Mouse (Mus musculus): ENCODE measurements at regions not wholly inside any gene's neighbourhood (a gene's known extent, or its start where the extent isn't known, plus 50 kb on each side); places are given as distances from the start of the nearest gene placed in this dataset.

- H3K4me2 ChIP-seq (ENCODE audit: low read length) = no peak overlapping the region
- WGBS = 86% methylated on average over 3 of the region's 3 CpGs
- ATAC-seq (replicated peaks; ENCODE audit: low FRiP score, low read depth) = no peak
- H3K4me1 ChIP-seq (replicated peaks; ENCODE audit: insufficient read depth, low read length) = 0 out of 2 replicates have a peak, but pooled peaks cover 3% of the 10 kb centered on the region
- DNase-seq (ENCODE audit: low spot score) = no peak
- H3K36me3 ChIP-seq (ENCODE audit: insufficient read depth, low read length) = no peaks in the 10 kb centered on the region
- no peaks in the 10 kb centered on the region for H3K9me3 ChIP-seq (replicated peaks; ENCODE audit: low read length)
- no peak overlapping the region for H3K27ac ChIP-seq
- H3K27me3 ChIP-seq (ENCODE audit: insufficient read depth, low read length) = no peaks in the 10 kb centered on the region
- no peak overlapping the region for H3K4me3 ChIP-seq (replicated peaks; ENCODE audit: low read depth, low read length)
- no peak overlapping the region for H3K9ac ChIP-seq (ENCODE audit: low read depth, low read length)
- TF ChIP-seq CTCF (IDR thresholded peaks at IDR 0.05; ENCODE audit: low read depth) = no peak
Measured at GRCm38 (mm10) chr6:49987541-49988210, 122.4 kb upstream of the Mpp6 start.

- no peak for ATAC-seq (replicated peaks; ENCODE audit: low FRiP score, low read depth)
- H3K27me3 ChIP-seq (ENCODE audit: insufficient read depth, low read length) = no peaks in the 10 kb centered on the region
- no peaks in the 10 kb centered on the region for H3K36me3 ChIP-seq (ENCODE audit: insufficient read depth, low read length)
- DNase-seq (ENCODE audit: low spot score) = no peak
- no peak overlapping the region for H3K4me3 ChIP-seq (replicated peaks; ENCODE audit: low read depth, low read length)
- H3K4me1 ChIP-seq (replicated peaks; ENCODE audit: insufficient read depth, low read length) = 0 out of 2 replicates have a peak, but pooled peaks cover 3% of the 10 kb centered on the region
- H3K27ac ChIP-seq = no peak overlapping the region
- TF ChIP-seq CTCF (IDR thresholded peaks at IDR 0.05; ENCODE audit: low read depth) = no peak
- 81% methylated on average over 9 of the region's 9 CpGs for WGBS
- H3K9me3 ChIP-seq (replicated peaks; ENCODE audit: low read length) = no peaks in the 10 kb centered on the region
- no peak overlapping the region for H3K9ac ChIP-seq (ENCODE audit: low read depth, low read length)
- no peak overlapping the region for H3K4me2 ChIP-seq (ENCODE audit: low read length)
Measured at GRCm38 (mm10) chr6:49989585-49990521, 120.2 kb upstream of the Mpp6 start.

GRCm38 (mm10) chr6:49990522-49990858 is 119.6 kb upstream of the Mpp6 start:
- no peak for ATAC-seq (replicated peaks; ENCODE audit: low FRiP score, low read depth)
- TF ChIP-seq CTCF (IDR thresholded peaks at IDR 0.05; ENCODE audit: low read depth) = no peak

GRCm38 (mm10) chr6:49999365-49999764 is 110.7 kb upstream of the Mpp6 start:
- no peak overlapping the region for H3K27ac ChIP-seq
- H3K9me3 ChIP-seq (replicated peaks; ENCODE audit: low read length) = no peaks in the 10 kb centered on the region
- 79% methylated on average over 11 of the region's 11 CpGs for WGBS
- no peak overlapping the region for H3K4me3 ChIP-seq (replicated peaks; ENCODE audit: low read depth, low read length)
- H3K9ac ChIP-seq (ENCODE audit: low read depth, low read length) = no peak overlapping the region
- no peaks in the 10 kb centered on the region for H3K36me3 ChIP-seq (ENCODE audit: insufficient read depth, low read length)
- no peak for DNase-seq (ENCODE audit: low spot score)
- no peak for ATAC-seq (replicated peaks; ENCODE audit: low FRiP score, low read depth)
- H3K27me3 ChIP-seq (ENCODE audit: insufficient read depth, low read length) = no peaks in the 10 kb centered on the region
- TF ChIP-seq CTCF (IDR thresholded peaks at IDR 0.05; ENCODE audit: low read depth) = no peak
- H3K4me1 ChIP-seq (replicated peaks; ENCODE audit: insufficient read depth, low read length) = no peaks in the 10 kb centered on the region
- H3K4me2 ChIP-seq (ENCODE audit: low read length) = no peak overlapping the region

More at GRCm38 (mm10) chr6:49990522-49990858, 119.6 kb upstream of the Mpp6 start:
- H3K27me3 ChIP-seq (ENCODE audit: insufficient read depth, low read length) = no peaks in the 10 kb centered on the region
- no peak overlapping the region for H3K4me2 ChIP-seq (ENCODE audit: low read length)
- 0 out of 2 replicates have a peak, but pooled peaks cover 3% of the 10 kb centered on the region for H3K4me1 ChIP-seq (replicated peaks; ENCODE audit: insufficient read depth, low read length)
- no peaks in the 10 kb centered on the region for H3K9me3 ChIP-seq (replicated peaks; ENCODE audit: low read length)
- WGBS = 38% methylated on average over 8 of the region's 8 CpGs
- H3K9ac ChIP-seq (ENCODE audit: low read depth, low read length) = no peak overlapping the region
- H3K36me3 ChIP-seq (ENCODE audit: insufficient read depth, low read length) = no peaks in the 10 kb centered on the region
- H3K27ac ChIP-seq = no peak overlapping the region
- no peak overlapping the region for H3K4me3 ChIP-seq (replicated peaks; ENCODE audit: low read depth, low read length)
- DNase-seq (ENCODE audit: low spot score) = no peak

GRCm38 (mm10) chr6:50008074-50008473 is 102.0 kb upstream of the Mpp6 start:
- Histone ChIP-seq H3K4me1 (replicated peaks; ENCODE audit: insufficient read depth, low read length) (0 out of 2 replicates have a peak, but pooled peaks cover 6% of the 10 kb centered on the region), H3K27me3 (ENCODE audit: insufficient read depth, low read length) (no peaks in the 10 kb centered on the region), H3K4me3 (replicated peaks; ENCODE audit: low read depth, low read length) (no peak overlapping the region), H3K9me3 (replicated peaks; ENCODE audit: low read length) (no peaks in the 10 kb centered on the region), H3K36me3 (ENCODE audit: insufficient read depth, low read length) (no peaks in the 10 kb centered on the region), H3K27ac (no peak overlapping the region; the same call in 1 of the 2 replicates), H3K4me2 (ENCODE audit: low read length) (no peak overlapping the region), H3K9ac (ENCODE audit: low read depth, low read length) (no peak overlapping the region)
- 69% methylated on average over 4 of the region's 4 CpGs for WGBS
- no peak for DNase-seq (ENCODE audit: low spot score)
- no peak for TF ChIP-seq CTCF (IDR thresholded peaks at IDR 0.05; ENCODE audit: low read depth)
- no peak for ATAC-seq (replicated peaks; ENCODE audit: low FRiP score, low read depth)

- WGBS = 24% methylated on average over 3 of the region's 3 CpGs
- Histone ChIP-seq H3K27ac (peak overlapping the region; percentile 43), H3K4me3 (replicated peaks; ENCODE audit: low read depth, low read length) (no peak overlapping the region), H3K36me3 (ENCODE audit: insufficient read depth, low read length) (no peaks in the 10 kb centered on the region), H3K4me1 (replicated peaks; ENCODE audit: insufficient read depth, low read length) (0 out of 2 replicates have a peak, but pooled peaks cover 6% of the 10 kb centered on the region), H3K9ac (ENCODE audit: low read depth, low read length) (no peak overlapping the region), H3K27me3 (ENCODE audit: insufficient read depth, low read length) (no peaks in the 10 kb centered on the region), H3K9me3 (replicated peaks; ENCODE audit: low read length) (no peaks in the 10 kb centered on the region), H3K4me2 (ENCODE audit: low read length) (no peak overlapping the region)
- no peak for TF ChIP-seq CTCF (IDR thresholded peaks at IDR 0.05; ENCODE audit: low read depth)
- ATAC-seq (replicated peaks; ENCODE audit: low FRiP score, low read depth) = no peak
- no peak for DNase-seq (ENCODE audit: low spot score)
Measured at GRCm38 (mm10) chr6:50008869-50009268, 101.2 kb upstream of the Mpp6 start.

Data from kidney, postnatal 0 days (tissue).